Mouse (Mus musculus) kidney, postnatal 4 days (tissue): ENCODE measurements around the gene Xylt1.

ENCODE experiments used
- DNase-seq, 2 experiments: peaks; one replicate each; pipeline ENCODE4 v3.0.0; 2021; ENCODE audit warnings: mixed read lengths in 2 of 2

The Xylt1 gene

DNA sequence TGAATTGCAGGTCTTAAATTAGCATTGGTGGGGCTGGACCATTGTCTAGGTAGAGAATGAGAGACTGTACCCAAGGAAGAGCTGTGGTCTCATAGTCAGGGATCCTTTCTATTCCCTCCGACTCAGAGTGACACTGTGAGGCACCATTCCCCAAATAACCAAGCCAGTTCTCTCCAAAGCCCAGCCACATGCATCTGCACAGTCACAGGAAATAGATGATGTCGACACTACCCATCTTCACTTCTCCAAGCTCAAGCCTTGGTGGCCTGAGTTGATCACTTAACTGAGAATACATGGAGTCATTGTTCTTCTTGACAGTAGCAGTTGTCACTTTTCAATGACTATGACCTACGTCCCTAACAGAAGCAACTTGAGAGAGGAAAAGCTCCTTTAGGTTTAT, 100.6 kb downstream of the Xylt1 start:
- no peak for DNase-seq

DNA sequence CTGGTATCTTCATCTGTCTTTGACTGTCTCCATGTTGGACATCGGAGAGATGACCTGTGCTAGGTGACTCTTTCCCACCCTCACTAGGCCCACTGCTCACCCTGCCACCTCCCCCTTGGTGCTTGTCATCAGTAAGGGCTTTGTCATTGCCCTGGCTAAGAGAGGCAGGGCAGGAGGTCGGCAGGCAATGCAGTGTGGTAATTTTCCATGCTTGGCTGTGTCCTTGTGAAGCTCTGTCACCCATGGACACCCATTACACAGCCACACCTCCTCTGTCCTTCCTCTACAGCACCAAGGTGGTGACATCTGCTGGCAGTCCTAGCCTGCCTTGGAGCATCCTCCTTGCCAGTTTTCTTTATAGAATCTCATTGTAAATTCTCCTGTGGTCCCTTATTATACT, 101.9 kb downstream of the Xylt1 start:
- no peak for DNase-seq

DNA sequence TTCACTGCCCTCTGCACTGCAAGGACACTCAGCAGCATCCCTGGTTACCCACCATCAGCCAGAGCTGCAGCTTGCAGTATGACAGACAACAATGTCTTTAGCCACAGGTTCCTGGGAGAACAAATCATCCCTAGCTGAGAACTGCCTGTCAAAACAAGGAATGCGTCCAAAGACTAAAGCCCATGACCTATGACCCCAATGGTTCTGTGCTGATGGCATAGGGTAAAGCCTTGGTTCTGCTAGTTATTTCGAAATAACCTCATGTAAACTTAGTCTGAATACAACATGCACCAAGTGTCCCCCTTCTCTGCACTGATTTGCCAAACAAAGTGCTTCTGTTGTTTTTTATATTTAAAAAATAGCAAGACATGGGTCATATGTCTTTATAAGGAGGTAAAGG, 103.8 kb downstream of the Xylt1 start:
- no peak for DNase-seq

DNA sequence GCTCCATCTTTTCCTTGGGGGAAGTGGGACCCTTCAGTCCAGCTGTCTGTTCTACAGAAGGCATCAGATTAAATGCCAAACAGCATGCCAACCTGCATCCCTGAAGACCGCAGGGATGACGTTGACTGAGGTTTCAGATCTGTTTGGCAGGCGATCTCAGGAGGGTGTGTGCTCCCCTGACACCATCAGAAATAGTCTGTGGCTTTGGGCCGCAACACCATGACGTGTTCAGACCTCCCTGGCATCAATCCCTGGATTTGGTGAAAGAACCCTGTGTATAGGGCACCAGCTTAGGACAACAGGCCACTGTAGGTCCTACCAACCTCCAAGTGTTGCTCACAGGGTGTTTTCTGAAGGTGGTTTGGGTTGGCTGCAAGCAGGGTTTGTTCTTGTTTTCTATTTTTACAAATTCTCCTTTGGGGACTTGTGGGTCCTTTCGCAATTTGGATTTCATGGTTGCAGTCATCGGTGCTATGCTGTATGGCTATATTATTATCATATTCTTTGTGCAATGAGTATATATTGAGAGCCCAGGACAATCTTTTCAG, 104.3 kb downstream of the Xylt1 start:
- no peak for DNase-seq

DNA sequence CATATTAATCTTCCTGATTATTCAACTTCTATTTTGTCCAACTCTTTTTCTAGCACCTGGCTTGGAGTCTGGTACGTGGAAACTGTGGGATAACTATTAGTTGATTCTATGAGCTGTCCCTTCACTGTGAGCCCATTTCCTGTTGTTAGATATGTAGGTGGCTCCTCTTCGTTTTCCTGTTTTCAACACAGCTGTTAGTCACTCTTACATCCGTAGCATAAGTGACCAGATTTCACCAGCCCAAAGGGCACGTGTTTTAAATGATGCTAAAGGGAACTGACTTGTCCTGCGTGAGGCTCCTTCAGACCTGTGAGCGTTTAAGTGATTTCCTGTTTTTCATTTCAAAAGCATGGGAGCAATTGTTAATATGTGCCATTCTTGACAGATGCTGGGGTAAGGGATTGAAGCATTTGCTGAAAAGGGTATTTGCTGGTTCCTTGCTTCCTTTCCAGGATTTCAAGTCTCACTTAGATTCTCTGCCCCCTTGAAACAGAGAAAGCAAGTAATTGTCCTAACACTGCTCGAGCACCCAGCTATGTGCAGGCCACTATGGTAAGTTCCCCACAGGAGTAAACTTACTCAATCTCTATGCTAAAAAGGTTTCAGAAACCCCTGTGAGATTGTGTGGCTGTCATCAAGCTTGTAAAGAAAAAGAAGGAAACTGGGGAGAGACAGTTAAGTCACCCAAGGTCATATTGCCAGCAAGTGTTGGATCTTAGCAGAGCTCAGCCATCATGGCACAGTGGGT, 105.8 kb downstream of the Xylt1 start:
- DNase-seq: no peak

DNA sequence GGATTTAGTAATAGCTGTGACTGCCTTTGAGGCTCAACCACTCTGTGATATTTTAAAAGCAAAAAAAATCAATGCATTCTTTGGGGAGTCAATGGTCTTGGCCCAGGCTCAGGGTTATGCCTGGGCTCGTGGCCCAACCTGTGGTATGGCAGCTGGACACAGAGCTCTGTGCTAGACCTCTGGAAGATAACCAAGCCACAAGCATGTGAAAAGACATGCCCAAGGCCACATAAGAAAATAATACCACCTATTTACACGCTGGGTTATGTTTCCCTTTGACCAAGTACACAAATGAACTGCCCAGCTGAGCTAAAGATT, 106.4 kb downstream of the Xylt1 start:
- DNase-seq: no peak

DNA sequence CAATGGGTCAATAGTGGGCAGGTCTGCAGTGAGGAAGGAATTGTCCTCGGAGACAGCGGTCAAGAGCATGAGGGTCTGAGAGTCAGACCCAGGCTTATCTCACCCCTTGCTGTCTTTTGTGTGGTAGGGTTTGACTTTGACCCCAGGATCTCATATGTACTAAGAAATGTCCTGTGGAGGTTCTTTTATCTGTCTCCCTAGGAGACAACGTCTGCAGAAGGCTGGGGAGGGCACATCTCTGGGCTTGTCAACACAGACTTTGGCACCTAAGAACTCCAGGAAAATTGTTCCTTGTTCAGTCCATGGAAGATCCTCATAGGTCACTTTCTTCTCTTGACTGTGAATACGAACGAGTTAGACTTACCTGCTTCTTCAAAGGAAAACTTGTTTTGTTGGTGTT, 109.2 kb downstream of the Xylt1 start:
- no peak for DNase-seq

DNA sequence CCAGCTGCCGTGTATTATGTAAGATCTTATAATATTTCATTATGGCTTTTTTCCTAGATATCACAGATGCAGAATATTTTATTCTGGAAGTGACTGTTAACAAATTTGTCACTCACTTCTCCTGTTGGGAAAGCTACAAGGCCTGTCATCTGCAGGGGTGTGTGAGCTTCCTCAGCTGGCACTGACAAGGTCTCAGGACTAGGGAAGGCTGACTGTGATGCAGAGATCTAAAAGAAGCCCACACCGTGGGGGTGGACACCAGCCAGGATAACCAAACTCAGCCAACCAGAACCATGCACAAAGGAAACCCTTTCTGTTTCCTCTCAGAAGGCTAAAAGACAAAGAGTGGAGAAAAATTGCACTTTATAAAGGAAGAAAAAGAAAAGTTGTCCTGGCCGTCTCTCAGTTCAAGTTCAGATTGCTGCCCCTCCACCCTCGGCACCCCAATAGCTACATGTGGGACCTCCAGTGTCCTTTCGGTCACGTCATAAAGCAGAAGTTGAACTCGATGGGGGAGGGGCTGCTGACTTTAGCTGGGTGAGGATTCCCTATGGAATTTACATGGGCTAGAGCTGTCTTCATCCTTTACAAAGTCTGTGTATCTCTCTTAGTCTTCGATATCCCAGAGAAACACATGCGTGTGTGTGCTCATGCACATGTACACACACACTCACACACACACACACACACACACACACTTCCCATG, 109.9 kb downstream of the Xylt1 start:
- no peak for DNase-seq

DNA sequence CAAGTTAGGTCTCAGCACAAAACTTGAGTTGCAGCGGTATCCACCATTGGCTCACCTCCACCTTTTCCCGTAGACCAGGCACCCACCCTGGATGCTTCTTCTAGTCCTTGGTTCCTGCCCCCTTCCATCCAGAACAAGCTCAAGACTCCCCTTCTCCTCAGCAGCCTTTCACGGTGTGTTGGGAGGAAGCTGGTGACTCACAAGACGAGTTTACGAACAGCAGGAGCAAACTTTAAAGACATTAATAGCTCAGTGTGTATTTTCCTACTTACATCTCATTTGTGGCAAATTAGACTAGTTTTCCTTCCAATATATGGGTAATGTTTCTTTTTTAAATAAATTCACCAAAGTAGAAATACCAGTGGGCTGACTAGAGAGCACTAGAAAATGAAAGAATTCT, 110.7 kb downstream of the Xylt1 start:
- no peak for DNase-seq

DNA sequence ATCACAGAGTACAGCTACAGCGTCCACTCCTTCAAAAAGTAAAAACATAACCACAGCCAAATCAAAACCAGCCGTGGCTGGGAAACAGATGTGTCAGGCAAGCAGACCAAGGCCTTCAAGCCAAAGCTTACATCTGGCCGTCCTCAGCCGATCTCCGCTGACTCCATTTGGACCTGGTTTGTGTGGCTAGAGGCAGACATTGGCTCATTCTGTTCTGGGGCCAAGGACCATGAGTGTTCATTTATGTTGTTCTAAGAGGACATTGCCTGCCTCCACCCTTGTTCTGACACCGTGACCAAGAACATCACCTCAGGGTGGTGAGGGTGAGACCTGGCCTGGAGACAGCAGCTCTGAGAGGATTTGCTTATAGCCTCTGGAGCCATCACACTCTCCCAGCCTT, 113.4 kb downstream of the Xylt1 start:
- DNase-seq: no peak

DNA sequence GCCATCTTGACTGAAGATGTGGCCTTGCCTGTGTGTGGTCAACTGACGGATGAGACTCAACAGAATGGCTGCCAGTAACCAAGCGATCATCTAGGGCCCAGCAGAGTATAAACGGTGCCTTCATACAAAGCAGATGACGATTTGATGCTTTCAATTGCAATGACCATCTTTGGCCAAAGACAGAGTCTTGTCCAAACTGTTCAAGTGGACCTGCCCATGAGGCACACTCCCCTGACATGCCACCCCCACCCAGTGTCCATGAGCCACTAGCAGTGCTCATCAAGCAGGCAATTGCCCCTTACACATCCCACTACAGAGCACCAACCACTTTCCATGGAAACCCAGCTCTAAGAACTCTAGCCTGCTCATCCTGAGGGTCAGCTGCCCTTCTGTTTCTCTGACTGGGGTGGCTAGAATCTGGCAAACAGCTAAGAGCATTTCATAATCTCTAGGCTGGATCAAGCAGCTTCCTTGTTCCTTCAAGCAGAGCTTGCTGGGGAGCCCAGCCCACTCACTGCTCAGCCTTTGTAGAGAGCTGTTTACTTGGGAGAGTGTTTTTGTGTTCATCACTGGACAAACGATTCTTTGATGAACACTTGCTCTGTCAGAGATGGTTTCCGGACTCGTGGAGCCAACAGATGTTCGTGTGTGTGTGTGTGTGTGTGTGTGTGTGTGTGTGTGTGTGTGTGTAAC, 114.0 kb downstream of the Xylt1 start:
- DNase-seq: no peak

DNA sequence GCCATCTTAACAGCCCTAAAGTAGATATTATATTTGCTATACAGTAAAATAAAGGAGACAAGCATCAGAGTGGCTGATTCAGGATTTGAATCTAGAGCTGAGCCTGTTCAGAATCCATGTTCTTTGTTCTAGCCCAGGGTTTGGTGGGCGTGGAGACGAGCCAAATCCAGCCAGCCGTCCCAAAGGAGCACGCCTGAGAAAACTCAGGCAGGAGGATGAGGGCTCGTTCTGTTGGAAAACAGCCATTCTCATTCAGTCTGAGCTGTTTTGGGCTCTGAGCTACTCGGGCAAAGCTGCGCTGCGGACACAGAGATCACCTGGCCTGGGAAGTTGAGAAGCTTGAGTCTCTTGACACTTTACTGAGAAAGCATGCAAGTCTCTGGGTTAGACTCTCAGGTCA, 115.0 kb downstream of the Xylt1 start:
- DNase-seq: no peak

DNA sequence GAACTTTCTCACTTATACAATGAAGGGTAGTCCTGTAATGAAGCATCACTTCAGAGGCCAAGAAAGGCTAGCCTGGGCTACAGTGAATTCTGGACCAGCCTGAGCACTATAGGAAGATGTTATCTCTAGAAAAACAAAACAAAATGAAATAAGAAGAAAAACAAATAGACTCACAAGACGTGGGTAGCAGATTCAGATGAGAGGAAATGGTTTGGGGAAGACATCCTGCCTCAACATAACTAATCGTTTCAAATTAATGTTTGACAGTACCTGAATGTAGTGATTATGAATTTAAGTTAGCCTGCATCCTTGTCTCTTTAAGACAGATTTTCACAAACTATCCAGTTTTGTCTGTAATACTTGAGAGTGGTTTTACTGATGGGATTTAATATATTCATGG, 117.4 kb downstream of the Xylt1 start:
- DNase-seq: no peak

DNA sequence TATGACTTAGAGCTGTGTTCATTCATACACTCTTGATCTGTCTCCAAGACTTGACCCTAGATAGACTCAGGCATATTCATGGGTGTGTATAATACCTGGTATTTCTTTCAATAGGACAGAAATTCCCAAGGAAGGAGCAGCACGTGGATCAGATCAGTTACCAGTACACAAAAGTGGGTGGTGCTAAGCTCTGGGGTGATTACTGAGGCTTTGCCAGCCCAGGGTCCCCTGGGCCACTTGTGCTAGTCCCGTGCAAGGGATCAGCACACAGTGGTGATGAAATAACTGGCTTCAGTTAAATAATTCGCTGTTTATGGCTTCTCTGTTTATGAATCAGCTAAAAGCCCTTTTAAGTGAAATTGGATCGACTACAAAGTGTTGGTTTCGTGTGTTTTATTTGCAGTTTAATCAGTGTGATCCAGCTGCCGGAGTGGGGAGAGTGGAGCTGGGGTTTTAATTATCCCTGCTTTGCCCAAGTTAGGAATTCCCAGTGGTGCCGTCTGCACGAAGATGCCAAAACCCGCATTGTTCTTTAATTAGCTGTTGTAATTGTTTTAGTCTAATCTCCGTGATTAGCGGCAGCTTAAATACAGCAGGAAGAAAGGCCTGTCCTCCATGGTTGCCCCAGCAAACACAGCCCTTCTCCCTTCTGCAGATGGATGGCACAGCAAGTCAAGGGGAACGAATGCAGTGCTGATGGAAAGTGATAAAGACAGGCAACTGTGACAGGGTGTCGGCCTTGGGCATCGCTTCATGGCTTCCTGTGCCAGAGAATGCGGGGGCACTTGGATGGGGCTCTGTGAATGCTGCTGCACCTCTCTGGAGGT, 120.8 kb downstream of the Xylt1 start:
- DNase-seq: peak in 1 of 2 experiments; percentile 27

DNA sequence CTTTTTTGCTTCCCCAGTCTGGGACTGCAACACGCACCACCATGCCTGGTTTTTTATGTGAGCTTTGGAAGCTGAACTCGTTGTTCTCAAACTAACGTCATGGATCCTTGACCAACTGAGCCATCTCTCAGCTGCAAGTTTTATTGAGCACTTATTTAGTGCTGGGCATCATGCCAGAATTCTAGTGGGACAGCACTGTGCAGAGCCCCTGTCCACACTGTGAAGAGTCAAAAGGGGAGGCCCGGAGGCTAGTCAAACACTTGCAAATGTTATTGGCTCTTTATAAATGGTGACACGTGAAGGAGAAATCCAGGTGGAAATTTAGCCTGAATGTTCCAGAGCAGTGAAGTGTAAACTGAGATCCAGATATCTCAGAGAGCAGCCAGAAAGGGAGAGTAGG, 121.6 kb downstream of the Xylt1 start:
- DNase-seq: no peak

DNA sequence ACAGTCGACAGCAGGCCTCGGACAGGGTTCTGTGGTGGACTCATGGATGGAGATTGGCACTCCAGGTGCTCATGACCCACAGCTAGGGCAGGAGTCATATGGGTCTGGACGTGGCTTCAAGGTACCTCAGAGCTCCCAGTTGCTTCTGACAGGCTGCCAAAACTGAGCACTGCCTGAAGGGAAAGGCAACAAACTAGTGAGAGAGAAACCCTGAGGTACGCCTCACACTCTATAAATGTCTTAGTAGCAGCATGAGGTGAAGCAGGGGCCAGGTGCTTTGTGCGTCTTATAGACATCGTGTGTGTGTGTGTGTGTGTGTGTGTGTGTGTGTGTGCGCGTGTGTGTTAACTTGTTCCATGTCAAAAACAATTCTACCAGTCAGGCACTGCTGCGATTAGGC, 122.9 kb downstream of the Xylt1 start:
- DNase-seq: no peak

DNA sequence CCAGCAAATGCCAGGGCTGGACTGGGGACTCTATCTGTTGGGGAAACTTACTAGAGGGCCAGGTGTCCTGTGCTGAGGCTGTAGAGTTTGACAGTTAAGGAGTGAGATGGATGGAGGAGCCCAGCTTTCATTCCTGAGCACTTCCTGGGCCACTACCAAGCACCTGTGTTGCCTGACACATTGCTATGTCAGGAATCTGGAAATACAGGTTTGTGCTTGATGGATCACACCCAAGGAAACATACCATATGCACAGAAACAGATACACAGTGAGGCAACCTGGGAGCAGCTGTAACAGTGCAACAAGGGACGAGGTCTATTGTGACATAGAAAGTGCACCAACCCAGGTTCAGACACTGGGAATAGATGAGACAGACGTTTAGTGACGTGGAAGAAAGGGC, 125.0 kb downstream of the Xylt1 start:
- no peak for DNase-seq

DNA sequence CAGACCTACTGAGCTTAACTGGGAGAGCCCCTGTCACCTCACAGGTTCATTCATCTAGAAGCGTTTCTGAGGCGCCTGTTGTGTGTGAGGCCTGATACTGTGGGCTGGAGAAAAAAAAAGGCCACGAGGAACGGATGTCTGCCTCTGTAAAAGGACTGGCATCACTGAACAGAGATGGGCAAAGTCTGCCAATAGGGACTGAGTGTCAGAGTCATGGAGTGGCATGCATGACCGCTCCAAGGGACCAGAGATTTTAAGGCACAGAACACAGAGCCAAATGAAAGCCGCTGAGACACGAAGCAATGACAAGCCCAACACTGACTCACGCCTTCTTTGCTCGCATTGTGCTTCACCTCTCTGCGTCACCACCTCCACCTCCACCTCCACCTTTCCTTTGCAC, 126.6 kb downstream of the Xylt1 start:
- DNase-seq: no peak

DNA sequence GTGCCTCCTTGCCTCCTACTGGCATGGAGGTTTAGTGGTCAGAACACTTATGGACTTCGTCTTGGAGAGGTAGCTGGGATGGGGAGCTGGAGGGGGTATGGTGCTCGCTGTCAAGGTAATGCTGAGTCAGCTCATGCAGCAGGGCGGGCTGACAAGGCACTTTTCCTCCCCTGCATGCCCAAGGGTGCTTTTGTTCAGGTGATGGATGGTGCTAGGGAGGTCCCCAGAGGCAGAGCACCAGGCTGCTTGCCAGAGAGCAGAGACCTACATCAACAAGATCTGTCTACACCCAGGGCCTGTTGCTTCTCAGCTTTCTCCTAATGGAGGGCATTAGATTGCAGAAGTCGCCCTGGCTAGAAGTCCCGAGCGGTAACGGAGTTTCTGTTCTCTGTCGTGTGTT, 127.3 kb downstream of the Xylt1 start:
- peak in 1 of 2 experiments; percentile 24 for DNase-seq

DNA sequence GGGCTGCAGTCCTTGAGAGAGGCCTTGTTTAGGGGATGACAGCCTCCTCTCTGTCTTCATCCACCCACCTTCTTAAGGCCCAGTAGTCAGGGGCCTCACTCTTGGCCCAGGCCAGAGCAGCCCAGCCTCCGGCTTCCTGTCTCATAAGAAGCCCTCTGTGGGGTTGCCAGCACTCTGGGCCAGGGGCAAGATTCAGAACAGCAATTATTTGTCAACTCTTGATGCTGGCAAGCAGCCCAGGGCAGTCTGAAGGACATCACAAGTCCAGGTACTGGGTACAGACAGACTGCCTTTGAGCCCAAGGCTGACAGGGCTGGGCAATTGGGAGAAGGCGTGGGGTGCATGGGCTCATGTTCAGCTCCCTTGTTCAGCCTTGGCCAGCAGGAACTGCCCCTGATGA, 129.3 kb downstream of the Xylt1 start:
- peak in 1 of 2 experiments; percentile 23 for DNase-seq

DNA sequence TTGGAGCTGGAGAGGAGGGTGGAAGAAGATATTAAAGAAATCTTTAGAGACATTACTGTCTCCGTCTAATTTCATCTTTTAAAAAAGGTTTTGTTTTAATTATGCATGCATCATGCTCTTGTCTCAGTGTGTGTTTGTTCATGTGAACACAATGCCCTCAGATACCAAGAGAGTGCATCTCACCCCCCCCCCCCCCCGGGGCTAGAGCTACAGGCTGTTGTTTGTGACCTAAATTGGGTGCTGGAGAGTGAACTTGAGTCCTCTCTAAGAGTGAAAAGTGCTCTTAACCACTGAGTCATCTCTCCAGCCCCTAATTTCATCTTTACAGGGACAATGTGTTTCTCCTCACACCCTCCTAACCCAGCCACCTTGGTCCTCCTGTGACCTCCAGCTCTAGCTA, 131.5 kb downstream of the Xylt1 start:
- no peak for DNase-seq

DNA sequence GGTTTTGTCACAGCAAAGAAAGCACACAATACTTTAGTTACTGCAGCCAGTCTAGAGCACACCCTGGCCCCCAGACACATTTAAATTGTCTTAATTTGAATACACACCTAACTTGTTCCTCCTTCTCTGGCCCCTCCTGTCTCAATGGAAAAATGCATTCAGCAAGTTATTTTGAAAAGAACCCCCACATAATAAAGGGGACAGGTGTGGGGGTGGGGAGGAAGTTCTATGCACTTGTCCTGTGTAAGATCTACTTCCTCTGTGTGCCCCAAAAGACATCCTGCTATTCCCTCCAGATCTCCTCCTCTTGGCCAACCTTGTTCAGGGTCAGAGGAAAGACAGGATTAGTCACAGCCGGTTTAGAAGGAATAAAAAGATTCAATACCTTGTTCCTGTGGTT, 135.0 kb downstream of the Xylt1 start:
- DNase-seq: no peak

DNA sequence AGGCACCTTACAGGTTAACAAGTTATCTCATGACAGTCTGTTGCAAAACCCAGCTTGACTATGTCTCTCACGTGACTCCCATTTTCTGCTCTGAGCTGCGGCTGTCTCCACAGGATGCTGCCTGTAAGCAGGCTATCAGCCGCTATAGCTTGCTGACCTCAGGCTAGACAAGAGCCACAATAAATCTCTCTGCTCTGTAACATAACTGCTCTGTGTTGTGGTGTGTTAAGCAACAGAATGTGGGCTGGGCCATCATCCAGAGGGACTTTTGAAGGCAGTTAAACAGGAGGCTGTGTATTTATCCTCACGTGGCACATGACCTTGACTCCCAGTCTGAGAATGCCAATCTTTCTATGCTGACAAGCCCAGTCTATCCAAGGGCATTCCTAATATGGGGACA, 136.1 kb downstream of the Xylt1 start:
- DNase-seq: no peak
